Mouse (Mus musculus) spleen, postnatal 4 days (tissue): Measurements from ENCODE around the gene Cdh1.
"Not testable (repeated sequence)": the region's sequence is repeated elsewhere in the genome, so short reads cannot be mapped to it uniquely, and the experiment has no call there.

Experiments
- DNase-seq, 2 experiments: peaks; one replicate each; pipeline ENCODE4 v3.0.0; 2022; ENCODE audit warnings: low spot score in 2 of 2

Cdh1 gene

DNA sequence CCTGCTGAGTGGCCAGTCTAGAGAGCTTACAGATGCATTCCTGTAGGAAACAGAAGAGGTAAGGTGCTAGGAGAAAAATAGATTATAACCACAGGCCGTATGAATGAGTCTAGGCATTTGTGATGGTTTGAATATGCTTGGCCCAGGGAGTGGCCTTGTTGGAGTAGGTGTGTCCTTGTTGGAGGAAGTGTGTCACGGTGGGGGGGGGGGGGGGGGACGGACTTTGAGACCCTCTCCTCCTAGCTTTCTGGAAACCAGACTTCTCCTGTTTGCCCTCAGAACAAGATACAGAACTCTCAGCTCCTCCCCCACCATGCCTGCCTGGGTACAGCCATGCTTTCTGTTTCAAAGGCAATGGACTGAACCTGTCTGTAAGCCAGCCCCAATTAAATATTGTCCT is 10.7 kb upstream of the Cdh1 start:
- no peak for DNase-seq

GRCm38 (mm10) chr8:106595623-106596022 is 7.5 kb upstream of the Cdh1 start:
- not testable (repeated sequence) for DNase-seq

DNA sequence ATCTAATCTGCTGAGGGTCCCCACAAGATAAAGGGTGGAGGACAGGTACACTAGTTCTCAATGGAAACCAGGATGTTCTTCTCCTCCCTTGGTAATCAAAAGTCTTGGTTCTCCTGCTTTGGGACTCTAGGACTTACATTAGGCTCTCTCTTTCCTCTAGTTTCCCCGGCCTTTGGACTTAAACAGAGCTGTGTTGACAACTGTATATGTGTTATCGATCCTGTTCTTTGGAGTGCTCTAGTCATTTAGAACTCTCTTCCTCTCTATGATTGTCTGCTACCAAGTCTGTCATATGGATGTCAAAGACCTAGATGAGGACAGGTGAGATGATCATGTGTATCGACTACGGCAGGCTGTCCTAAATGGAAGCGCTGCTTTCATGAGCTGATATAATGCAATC is 6.1 kb upstream of the Cdh1 start:
- no peak for DNase-seq

- no peak for DNase-seq
These were observed 3.7 kb upstream of the Cdh1 start for GRCm38 (mm10) chr8:106599265-106599979.

DNA sequence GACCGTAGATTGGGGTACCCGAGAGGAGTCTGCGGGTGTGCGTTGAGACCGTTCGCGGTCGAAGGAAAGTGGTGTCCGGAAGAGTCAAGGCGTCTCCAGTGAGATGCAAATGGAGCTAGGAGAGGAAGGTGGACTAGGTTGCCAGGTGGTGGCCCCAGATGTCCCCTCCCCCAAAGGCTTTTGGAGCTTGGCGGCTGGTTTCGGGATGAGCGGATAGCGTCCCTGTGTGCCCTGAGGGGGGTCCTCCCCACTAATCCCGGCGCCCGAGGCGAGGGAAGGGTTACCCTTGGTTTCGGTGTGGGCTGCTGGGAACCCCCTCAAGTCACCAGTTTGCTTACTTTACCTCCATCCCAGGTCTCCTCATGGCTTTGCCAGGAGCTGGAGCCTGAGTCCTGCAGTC is 782 bp downstream of the Cdh1 start:
- no peak for DNase-seq

- no peak for DNase-seq
These were observed 2.5 kb downstream of the Cdh1 start for GRCm38 (mm10) chr8:106605657-106606056.

- DNase-seq: no peak
These were observed 3.0 kb downstream of the Cdh1 start for GRCm38 (mm10) chr8:106606121-106606520.

- DNase-seq: no peak
These were observed 3.5 kb downstream of the Cdh1 start for GRCm38 (mm10) chr8:106606601-106607145.

- not testable (repeated sequence) for DNase-seq
These were observed 4.6 kb downstream of the Cdh1 start for GRCm38 (mm10) chr8:106607783-106608182.

- DNase-seq: no peak
These were observed 5.3 kb downstream of the Cdh1 start for GRCm38 (mm10) chr8:106608425-106608824.

GRCm38 (mm10) chr8:106609076-106609903 is 6.1 kb downstream of the Cdh1 start:
- DNase-seq: no peak

DNA sequence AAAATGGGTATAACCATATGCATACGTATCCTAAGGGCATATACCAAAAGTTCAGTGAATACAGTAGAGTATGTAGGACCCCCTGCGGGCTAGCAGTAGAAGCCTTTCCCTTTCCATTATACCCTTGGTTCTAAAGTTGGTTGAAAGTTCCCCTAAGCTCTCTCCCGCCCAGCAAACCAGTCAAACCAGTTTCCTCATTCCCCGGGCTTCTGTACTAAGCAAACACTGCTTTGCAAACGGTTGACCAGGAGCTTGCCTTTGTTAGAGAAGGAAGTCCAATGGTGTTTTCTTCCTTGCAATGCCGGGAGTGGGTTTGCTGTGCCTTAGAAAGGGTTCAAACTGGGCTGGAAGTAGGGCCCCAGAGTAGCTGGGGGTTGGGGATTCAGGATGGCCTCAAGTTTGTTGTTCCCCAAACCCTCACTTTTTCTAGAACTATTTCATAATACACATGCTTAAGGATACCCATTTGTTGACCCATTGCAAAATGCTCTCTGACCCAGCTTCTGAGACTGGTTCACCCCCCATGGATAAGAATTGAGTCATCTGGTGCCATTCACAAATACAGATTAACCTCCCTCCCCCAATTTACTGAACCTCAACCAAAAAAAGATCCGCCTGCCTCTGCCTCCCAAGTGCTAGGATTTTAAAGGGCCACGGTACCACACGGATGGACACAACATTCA is 7.9 kb downstream of the Cdh1 start:
- no peak for DNase-seq

GRCm38 (mm10) chr8:106612047-106612446 is 8.9 kb downstream of the Cdh1 start:
- DNase-seq: no peak

DNA sequence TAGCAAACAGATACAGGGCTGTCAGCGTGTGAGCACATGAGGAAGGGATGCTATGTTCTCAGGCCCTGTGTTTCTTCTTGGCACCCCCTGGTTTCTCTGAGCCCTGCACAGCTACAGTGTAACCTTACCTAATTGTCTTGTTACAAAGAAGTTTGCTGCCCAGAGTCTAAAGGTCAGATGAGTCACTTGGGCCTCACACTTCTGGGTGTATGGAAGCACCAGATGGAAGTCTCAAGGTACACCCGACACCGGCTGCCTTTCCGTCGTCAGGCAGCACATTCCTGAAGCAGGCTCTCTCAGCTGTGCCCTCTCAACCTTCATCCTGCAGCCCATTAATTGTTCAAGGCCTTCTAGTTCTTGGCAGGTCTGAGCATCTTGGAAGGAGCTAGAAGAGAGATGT is 11.6 kb downstream of the Cdh1 start:
- DNase-seq: no peak

- DNase-seq: no peak
These were observed 12.6 kb downstream of the Cdh1 start for GRCm38 (mm10) chr8:106615661-106616299.

GRCm38 (mm10) chr8:106616679-106617078 is 13.5 kb downstream of the Cdh1 start:
- DNase-seq: no peak

DNA sequence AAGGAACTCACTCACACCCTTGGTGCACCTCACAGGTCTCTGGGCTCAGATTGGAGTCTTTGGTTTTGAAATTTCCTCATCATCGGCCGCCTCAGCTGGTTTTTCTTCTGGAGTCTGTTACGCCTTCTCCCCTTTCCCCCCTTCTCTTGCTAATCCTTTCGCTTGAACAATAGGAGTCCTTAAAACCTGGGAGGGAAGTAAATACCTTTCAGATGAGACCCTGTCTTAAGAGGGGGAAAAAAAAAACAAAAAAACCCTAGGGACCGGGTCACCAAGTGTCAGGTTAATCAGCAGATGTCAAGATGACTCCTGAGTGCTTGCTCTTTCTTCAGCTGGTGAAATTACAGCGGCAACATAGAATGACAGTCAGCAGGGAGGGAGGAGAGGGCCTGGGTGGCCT is 14.0 kb downstream of the Cdh1 start:
- DNase-seq: no peak

DNA sequence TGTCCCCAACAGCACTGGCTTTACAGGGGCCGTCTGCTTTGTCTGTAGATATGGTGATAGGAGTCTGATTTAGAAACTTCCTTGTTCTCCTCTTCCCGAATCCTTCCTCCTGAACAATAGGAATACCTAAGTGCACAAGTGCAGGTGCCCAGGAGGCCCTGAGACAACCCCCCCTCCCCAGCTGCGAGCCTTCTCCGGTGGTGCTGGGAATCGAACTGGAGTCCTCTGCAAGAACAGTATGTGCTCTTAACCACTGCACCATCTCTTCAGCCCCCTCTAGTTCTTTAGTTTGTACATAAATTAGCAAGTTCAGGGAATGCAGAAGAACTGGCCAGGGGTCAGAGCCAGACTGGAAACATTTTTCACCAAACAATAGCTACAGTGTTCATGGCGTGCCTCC is 14.7 kb downstream of the Cdh1 start:
- DNase-seq: no peak

- no peak for DNase-seq
These were observed 15.2 kb downstream of the Cdh1 start for GRCm38 (mm10) chr8:106618324-106618723.

DNA sequence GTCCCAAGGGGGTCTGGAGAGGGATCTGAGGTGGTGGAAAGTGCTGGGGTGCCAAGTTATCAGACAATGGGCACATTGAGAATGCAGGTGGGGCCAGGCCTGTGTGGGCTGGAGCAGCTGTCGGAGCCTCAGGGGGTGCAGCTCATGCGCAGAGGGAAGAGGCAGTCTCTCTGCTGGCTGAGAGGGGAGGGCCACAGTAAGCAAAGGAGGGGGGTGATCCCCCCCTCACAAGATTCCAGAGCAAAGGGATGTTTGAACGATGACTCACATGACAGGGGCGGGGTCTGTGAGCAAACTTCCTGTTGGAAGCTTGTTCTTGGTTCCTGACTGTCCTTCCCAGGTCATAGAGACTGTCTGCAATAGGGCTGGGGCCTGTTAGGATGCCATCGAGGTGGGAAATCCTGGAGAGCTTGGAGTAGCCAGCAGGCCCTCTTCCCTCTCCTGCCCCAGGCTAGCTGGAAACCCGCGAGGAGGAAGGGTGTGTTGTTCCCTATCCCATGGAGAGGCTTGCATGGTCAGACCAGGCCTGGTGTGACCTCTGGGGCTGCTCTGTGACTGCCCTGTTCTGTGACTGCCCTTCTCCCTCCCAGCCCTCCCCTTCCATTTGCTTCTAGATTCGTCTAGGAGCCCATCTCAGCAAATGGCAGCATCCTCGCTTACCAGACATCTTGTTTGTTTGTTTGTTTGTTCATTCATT is 16.5 kb downstream of the Cdh1 start:
- DNase-seq: no peak

- no peak for DNase-seq
These were observed 17.3 kb downstream of the Cdh1 start for GRCm38 (mm10) chr8:106620488-106620887.
